Mouse (Mus musculus) hindbrain, embryonic 14.5 days (tissue): Measurements from ENCODE around the gene Gabrd. TPM values are rescaled to one million over a fixed set of nuclear protein-coding genes. Genes with fewer than 3 reads are reported as not detected.

Source experiments
- ATAC-seq: fragments of 200-750 bp; cut with Nextera tagmentation; 2 replicates; pipeline ENCODE4 v1.8.0; 2017; ENCODE audit warnings: moderate number of reproducible peaks, mild to moderate bottlenecking, moderate TSS enrichment, moderate library complexity; ENCODE audit not compliant: low FRiP score
- DNase-seq: peaks from one replicate; pipeline ENCODE4 v3.0.0-alpha.2; 2015; ENCODE audit warnings: low spot score
- H3K27ac ChIP-seq: fragments of 300-500 bp; sonication (generic); 2 replicates; pipeline ENCODE4 v1.5.1; 2014; ENCODE audit warnings: mild to moderate bottlenecking, moderate library complexity
- H3K27me3 ChIP-seq: fragments of 300-500 bp; sonication (generic); 2 replicates; pipeline ENCODE4 v1.6.1; 2014; ENCODE audit warnings: mild to moderate bottlenecking, low read length, mixed read lengths; ENCODE audit not compliant: control insufficient read depth, insufficient read depth
- H3K36me3 ChIP-seq: fragments of 300-500 bp; sonication (generic); replicated peaks from 2 replicates; pipeline ENCODE4 v1.6.1; 2014; ENCODE audit not compliant: control insufficient read depth, insufficient read depth
- H3K4me1 ChIP-seq: fragments of 300-500 bp; sonication (generic); replicated peaks from 2 replicates; pipeline ENCODE4 v1.6.1; 2014; ENCODE audit warnings: antibody characterized with exemption, low read length, mixed read lengths; ENCODE audit not compliant: control insufficient read depth, insufficient read depth
- H3K4me2 ChIP-seq: fragments of 300-500 bp; sonication (generic); replicated peaks from 2 replicates; pipeline ENCODE4 v1.6.1; 2014; ENCODE audit warnings: mild to moderate bottlenecking, moderate library complexity
- H3K4me3 ChIP-seq: fragments of 300-500 bp; sonication (generic); replicated peaks from 2 replicates; pipeline ENCODE4 v1.5.1; 2014; ENCODE audit warnings: mild to moderate bottlenecking, low read length
- H3K9ac ChIP-seq: fragments of 300-500 bp; sonication (generic); 2 replicates; pipeline ENCODE4 v1.6.1; 2014
- H3K9me3 ChIP-seq: fragments of 300-500 bp; sonication (generic); 2 replicates; pipeline ENCODE4 v1.6.1; 2016; ENCODE audit warnings: low read length; ENCODE audit not compliant: control insufficient read depth
- WGBS: fragments of 180-500 bp; shearing (Covaris S2); extraction: QIAGEN DNeasy Blood & Tissue Kit; methylation state at CpG from one replicate; pipeline ENCODE4 v1.1.7; 2014; 5-methylcytosine and 5-hydroxymethylcytosine counted together
- polyA plus RNA-seq: library from polyadenylated mRNA; unstranded; fragments of >200 nt; fragmentation: Nextera tagmentation; extraction: Ambion mirVana; gene quantifications from 2 replicates; pipeline ENCODE4 v1.2.1, GENCODE M21; 2014

The Gabrd gene
- polyA plus RNA-seq, 1 experiment from 2014 or later, result 0.13 TPM

DNA sequence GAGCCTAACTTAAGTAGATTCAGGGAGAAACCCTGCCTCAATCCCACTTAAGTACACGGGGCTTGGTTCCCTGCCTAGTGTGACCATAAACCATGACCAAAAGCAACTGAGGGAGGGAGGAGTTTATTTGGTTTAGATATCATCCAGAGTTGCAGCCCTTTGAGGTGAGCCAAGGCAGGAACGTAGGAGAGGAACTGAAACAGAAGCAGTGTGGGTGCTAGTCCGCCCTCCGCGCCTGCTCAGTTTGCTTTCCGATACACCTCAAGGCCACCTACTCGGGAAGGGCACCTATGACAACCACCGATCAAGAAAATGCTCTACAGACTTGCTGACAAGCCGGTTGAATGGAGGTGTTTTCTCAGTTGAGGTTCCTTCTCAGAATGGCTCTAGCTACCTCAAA, 30.2 kb downstream of the Gabrd start:
- 93% methylated on average over 9 of the region's 9 CpGs for WGBS
- DNase-seq (no peak), ATAC-seq (no peak)
- Histone ChIP-seq H3K27ac (no peak overlapping the region), H3K4me2 (no peak overlapping the region), H3K9ac (no peak overlapping the region), H3K36me3 (no peaks in the 10 kb centered on the region), H3K4me3 (no peak overlapping the region), H3K27me3 (peaks cover 15% of the 10 kb centered on the region), H3K4me1 (0 out of 2 replicates have a peak, but pooled peaks cover 3% of the 10 kb centered on the region), H3K9me3 (no peaks in the 10 kb centered on the region)

DNA sequence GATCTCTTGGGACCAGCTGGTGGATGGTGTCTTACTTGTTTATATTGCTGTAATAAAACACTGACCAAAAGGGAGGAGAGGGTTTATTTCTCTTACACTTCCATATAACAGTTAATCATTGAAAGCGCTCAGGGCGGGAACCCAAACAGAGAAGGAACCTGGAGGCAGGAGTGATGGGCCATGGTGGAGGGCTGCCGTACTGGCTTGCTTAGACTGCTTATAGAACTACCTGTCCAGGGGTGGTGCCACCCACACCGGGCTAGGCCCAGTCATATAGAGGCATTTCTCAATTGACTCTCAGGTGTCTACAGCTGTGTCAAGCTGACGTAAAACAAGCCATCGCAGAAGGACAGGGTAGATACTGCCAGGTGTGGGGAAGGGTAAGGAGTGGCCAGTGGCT, 31.1 kb downstream of the Gabrd start:
- 94% methylated on average over 6 of the region's 6 CpGs for WGBS
- H3K9ac ChIP-seq, result no peak overlapping the region
- no peak for ATAC-seq

DNA sequence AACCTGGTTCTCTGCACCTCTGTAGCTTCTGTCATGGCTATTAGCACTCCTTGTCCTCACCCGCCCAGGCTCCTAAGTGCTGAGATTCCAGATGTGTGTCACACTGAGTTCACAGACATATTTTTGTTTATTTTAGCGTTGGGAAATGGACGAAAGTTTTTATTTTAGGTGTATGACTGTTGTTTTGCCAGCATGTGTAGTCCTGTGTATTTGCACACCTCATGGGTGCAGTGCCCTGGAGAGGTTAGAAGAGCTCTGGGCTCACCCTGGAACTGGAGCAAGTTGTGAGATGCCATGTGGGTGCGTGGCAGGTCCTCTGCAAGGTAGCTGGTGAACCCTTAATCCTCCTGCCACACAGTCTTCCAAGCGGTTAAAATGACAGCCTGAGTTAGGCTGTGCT, 35.5 kb downstream of the Gabrd start:
- WGBS, result 43% methylated on average over 5 of the region's 5 CpGs
- H3K27ac ChIP-seq, result no peak overlapping the region
- no peaks in the 10 kb centered on the region for H3K9me3 ChIP-seq
- no peak overlapping the region for H3K9ac ChIP-seq
- no peaks in the 10 kb centered on the region for H3K36me3 ChIP-seq
- H3K4me3 ChIP-seq, result no peak overlapping the region
- DNase-seq (no peak), ATAC-seq (no peak)
- no peaks in the 10 kb centered on the region for H3K4me1 ChIP-seq
- peaks cover 59% of the 10 kb centered on the region for H3K27me3 ChIP-seq
- no peak overlapping the region for H3K4me2 ChIP-seq

More for the DNA sequence above, 31.1 kb downstream of the Gabrd start:
- no peak overlapping the region for H3K4me2 ChIP-seq
- no peaks in the 10 kb centered on the region for H3K36me3 ChIP-seq
- no peak overlapping the region for H3K27ac ChIP-seq
- H3K9me3 ChIP-seq, result no peaks in the 10 kb centered on the region
- H3K4me1 ChIP-seq, result 0 out of 2 replicates have a peak, but pooled peaks cover 3% of the 10 kb centered on the region
- peaks cover 24% of the 10 kb centered on the region for H3K27me3 ChIP-seq
- H3K4me3 ChIP-seq, result no peak overlapping the region
- DNase-seq, result no peak

DNA sequence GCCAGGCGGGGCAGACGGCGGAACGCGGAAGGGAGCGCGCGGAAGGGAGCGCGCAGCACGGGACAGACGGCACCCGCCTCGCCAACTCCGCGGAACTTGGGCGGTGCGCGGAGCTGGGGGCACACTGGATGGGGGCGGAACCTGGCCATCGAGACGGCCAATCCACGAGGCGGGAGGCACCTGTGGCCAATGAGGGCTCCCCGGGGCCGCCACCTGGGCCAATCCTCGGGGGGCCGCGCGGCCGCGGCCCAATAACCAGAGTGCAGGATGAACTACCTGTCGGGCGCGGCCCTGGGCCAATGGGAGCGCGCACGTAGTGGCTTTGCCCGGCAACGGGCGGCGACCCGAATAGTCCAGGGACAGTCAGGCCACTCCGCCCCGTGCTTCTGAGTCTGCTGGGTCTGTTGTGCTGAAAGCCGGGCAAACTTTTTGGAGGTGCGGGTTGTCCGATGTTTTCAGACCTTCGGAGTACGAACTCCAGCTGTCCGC, 36.6 kb downstream of the Gabrd start, which contains the start of gene Prkcz:
TSS of gene Prkcz (minus strand) at position 59 of the 489 bp plus-strand sequence.
- H3K4me3 ChIP-seq, result peak within 1 kb of the TSS; percentile 37
- H3K9ac ChIP-seq, result no peak within 1 kb of the TSS; the same call in 1 of the 2 replicates
- H3K36me3 ChIP-seq, result no peaks in the 10 kb centered on the region
- no peaks in the 10 kb centered on the region for H3K4me1 ChIP-seq
- ATAC-seq, result peak; percentile 80; the same call in 1 of the 2 replicates
- no peak within 1 kb of the TSS for H3K27ac ChIP-seq
- H3K4me2 ChIP-seq, result peak within 1 kb of the TSS; percentile 57
- H3K27me3 ChIP-seq, result peaks cover 59% of the 10 kb centered on the region
- peak; percentile 47 for DNase-seq
- no peaks in the 10 kb centered on the region for H3K9me3 ChIP-seq
- under 1% methylated on average over 51 of the region's 51 CpGs for WGBS

DNA sequence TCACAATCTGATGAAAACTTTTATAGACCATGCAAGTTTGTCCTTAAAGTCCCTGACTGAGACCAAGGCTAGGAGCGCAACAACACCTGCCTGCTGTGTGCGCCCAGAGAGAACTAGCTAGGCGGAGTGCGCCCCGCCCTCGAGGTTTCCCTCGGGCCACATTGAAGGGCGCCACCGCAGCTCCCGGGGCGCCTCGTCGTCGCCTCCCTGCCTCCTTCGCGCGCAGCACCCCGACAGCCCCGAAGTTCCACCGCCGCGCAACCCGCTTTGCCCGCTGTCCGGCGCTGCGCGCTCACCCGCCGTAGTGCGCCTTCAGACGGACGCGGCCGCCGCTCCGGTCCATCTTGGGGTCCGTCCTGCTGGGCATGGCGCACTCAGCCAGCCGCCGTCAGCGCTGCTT, 37.1 kb downstream of the Gabrd start:
- Histone ChIP-seq H3K4me3 (peak overlapping the region; percentile 37), H3K9ac (no peak overlapping the region), H3K4me2 (peak overlapping the region; percentile 57), H3K36me3 (no peaks in the 10 kb centered on the region), H3K27me3 (peaks cover 59% of the 10 kb centered on the region), H3K4me1 (no peaks in the 10 kb centered on the region), H3K9me3 (no peaks in the 10 kb centered on the region), H3K27ac (no peak overlapping the region)
- DNase-seq (no peak), ATAC-seq (no peak)
- WGBS, result under 1% methylated on average over 38 of the region's 42 CpGs

DNA sequence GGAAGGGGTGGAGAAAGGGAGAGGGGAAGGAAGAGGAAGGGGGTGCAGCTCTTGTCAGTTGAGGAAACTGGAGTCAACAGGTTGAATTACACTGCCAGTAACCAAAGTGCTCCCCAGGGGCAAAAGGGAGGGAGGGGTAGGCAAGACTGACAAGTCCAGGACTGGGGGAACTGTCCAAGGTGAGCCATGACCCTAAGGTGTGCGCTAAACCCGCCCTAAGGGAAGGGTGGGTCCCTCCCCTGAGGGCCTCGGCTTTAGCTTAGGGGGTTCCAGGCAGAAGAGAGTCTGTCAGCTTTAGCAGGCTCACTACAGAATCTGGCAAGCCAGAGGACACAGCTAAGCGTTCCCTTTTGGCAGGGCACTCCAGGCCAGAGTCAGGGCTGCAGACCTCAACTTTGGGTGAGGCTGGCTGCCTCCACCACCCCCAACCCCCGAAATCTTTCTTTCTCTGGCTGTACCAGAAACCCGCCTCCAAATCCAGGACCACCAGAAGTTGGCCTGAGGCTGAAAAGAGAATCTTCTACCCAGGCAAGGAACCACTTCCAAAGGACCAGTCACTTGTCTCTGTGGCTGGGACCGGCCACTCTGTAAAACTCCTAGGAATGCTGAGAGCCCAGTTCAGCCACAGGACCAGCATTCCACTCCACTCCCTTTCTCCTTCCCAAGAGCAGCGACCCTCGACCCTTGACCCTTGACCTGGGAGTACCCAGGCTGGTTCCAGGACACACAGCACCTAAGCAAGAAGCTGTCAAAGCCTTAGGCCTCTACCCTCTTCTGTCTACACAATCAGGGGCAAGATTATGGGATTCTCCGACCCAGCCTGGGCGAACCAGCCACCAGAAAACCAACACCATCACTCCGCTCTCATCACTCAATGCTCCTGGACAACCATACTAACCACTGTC, 38.1 kb downstream of the Gabrd start:
- no peak overlapping the region for H3K9ac ChIP-seq
- no peak overlapping the region for H3K4me3 ChIP-seq
- ATAC-seq (no peak), DNase-seq (no peak)
- no peaks in the 10 kb centered on the region for H3K4me1 ChIP-seq
- H3K27me3 ChIP-seq, result peaks cover 59% of the 10 kb centered on the region
- no peak overlapping the region for H3K4me2 ChIP-seq
- 47% methylated on average over 12 of the region's 12 CpGs for WGBS
- no peaks in the 10 kb centered on the region for H3K9me3 ChIP-seq
- no peak overlapping the region for H3K27ac ChIP-seq
- H3K36me3 ChIP-seq, result no peaks in the 10 kb centered on the region

DNA sequence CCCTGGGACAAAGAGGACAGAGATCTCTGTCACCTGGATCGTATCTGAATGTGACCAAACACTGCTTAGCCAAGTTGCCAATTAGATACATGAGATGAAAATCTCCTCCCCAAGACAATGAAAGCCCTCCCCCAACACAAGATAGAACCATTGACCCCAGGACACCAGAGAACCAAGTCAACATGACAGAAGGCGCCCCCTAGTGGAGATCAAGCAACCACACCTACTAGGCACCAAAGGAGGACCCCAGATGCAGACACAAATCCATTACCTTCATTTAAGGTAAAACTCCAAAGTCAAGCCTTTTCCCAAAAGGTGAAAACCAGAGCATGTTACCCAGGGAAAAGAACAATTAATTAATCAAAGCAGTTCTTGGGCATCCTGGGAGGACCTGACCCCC, 40.3 kb downstream of the Gabrd start:
- DNase-seq (no peak), ATAC-seq (no peak)
- Histone ChIP-seq H3K27me3 (peaks cover 43% of the 10 kb centered on the region), H3K27ac (no peak overlapping the region), H3K9ac (no peak overlapping the region), H3K4me3 (no peak overlapping the region), H3K4me1 (no peaks in the 10 kb centered on the region), H3K36me3 (no peaks in the 10 kb centered on the region), H3K4me2 (no peak overlapping the region), H3K9me3 (no peaks in the 10 kb centered on the region)
- WGBS, result 55% methylated on average over 2 of the region's 2 CpGs

DNA sequence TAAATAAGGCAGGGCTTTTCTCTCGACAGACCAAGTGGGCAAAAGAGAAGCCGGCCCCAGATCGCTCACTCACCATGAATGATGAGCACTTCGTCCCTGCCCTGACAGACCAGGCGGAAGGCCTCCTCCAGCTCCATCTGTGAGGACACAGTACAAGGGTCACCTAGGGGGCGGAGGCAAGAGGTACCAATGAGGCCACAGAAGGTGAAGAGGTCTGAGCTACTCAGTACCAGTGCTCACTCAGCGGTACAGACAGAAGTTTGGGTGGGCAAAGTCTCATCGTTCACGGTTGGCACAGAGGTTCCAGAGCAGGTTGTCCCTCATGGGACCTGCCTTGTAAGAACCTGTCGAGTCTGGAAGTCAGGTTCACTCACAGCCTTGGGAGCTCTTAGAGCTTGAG, 41.6 kb downstream of the Gabrd start:
- Histone ChIP-seq H3K4me1 (no peaks in the 10 kb centered on the region), H3K9ac (no peak overlapping the region), H3K27me3 (peaks cover 31% of the 10 kb centered on the region), H3K27ac (no peak overlapping the region), H3K4me3 (no peak overlapping the region), H3K4me2 (no peak overlapping the region), H3K9me3 (no peaks in the 10 kb centered on the region), H3K36me3 (no peaks in the 10 kb centered on the region)
- ATAC-seq (no peak), DNase-seq (no peak)
- WGBS, result 90% methylated on average over 10 of the region's 10 CpGs

DNA sequence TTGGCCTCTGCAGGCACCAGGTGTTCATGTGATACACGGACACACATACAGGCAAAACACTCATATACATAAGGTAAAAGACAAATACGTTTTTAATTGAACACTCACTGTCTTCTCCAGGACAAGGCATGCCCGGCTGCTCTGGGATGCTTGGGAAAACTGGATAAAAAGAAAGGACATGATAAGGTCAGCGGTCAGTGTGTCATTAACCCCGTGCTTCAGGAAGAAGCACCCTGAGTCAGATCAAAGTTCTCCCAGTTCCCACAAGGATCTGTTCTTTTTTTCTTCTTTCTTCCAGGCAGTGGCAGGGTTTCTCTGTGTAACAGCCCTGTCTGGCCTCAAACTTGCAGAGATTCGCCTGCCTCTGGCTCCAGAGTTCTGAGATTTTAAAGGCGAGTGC, 43.4 kb downstream of the Gabrd start:
- H3K36me3 ChIP-seq, result no peaks in the 10 kb centered on the region
- no peak for ATAC-seq
- no peak overlapping the region for H3K9ac ChIP-seq
- no peak overlapping the region for H3K4me3 ChIP-seq
- peaks cover 13% of the 10 kb centered on the region for H3K27me3 ChIP-seq
- WGBS, result 78% methylated on average over 7 of the region's 7 CpGs
- no peak overlapping the region for H3K4me2 ChIP-seq
- H3K27ac ChIP-seq, result no peak overlapping the region
- no peak for DNase-seq
- no peaks in the 10 kb centered on the region for H3K9me3 ChIP-seq
- H3K4me1 ChIP-seq, result no peaks in the 10 kb centered on the region
